Mouse (Mus musculus) forebrain, embryonic 14.5 days (tissue): Measurements from ENCODE around the gene D630023F18Rik. TPM values are rescaled to one million over a fixed set of nuclear protein-coding genes. Genes with fewer than 3 reads are reported as not detected.

Source experiments
- ATAC-seq: fragments of 200-750 bp; cut with Nextera tagmentation; 2 replicates; pipeline ENCODE4 v1.8.0; 2017; ENCODE audit warnings: mild to moderate bottlenecking, moderate library complexity
- DNase-seq: peaks from one replicate; pipeline ENCODE4 v3.0.0-alpha.2; 2015; ENCODE audit warnings: low spot score
- H3K27ac ChIP-seq: fragments of 300-500 bp; sonication (generic); 2 replicates; pipeline ENCODE4 v1.5.1; 2014; ENCODE audit warnings: low read depth, mild to moderate bottlenecking, control low read depth, low read length, moderate library complexity
- H3K27me3 ChIP-seq: fragments of 300-500 bp; sonication (generic); replicated peaks from 2 replicates; pipeline ENCODE4 v1.6.1; 2014; ENCODE audit warnings: low read length, control low read depth, mixed read lengths; ENCODE audit not compliant: control insufficient read depth, insufficient read depth
- H3K36me3 ChIP-seq: fragments of 300-500 bp; sonication (generic); 2 replicates; pipeline ENCODE4 v1.6.1; 2014; ENCODE audit warnings: low read length, control low read depth; ENCODE audit not compliant: control insufficient read depth, insufficient read depth
- H3K4me1 ChIP-seq: fragments of 300-500 bp; sonication (generic); 2 replicates; pipeline ENCODE4 v1.6.1; 2014; ENCODE audit warnings: antibody characterized with exemption, low read length, control low read depth; ENCODE audit not compliant: control insufficient read depth, insufficient read depth
- H3K4me2 ChIP-seq: fragments of 300-500 bp; sonication (generic); 2 replicates; pipeline ENCODE4 v1.6.1; 2014; ENCODE audit warnings: mild to moderate bottlenecking, control low read depth, low read length
- H3K4me3 ChIP-seq: fragments of 300-500 bp; sonication (generic); 2 replicates; pipeline ENCODE4 v1.5.1; 2014; ENCODE audit warnings: low read depth, low read length, control low read depth
- H3K9ac ChIP-seq: fragments of 300-500 bp; sonication (generic); 2 replicates; pipeline ENCODE4 v1.6.1; 2014; ENCODE audit warnings: mild to moderate bottlenecking, low read length, control low read depth, moderate library complexity
- H3K9me3 ChIP-seq: fragments of 300-500 bp; sonication (generic); replicated peaks from 2 replicates; pipeline ENCODE4 v1.6.1; 2016; ENCODE audit warnings: low read length, control low read depth, mixed read lengths; ENCODE audit not compliant: control insufficient read depth
- WGBS: fragments of 180-500 bp; shearing (Covaris S2); extraction: QIAGEN DNeasy Blood & Tissue Kit; methylation state at CpG from one replicate; pipeline ENCODE4 v1.1.7; 2014; 5-methylcytosine and 5-hydroxymethylcytosine counted together
- polyA plus RNA-seq: library from polyadenylated mRNA; unstranded; fragments of >200 nt; fragmentation: Nextera tagmentation; extraction: Ambion mirVana; gene quantifications from 2 replicates; pipeline ENCODE4 v1.2.1, GENCODE M21; 2014

The D630023F18Rik gene
- polyA plus RNA-seq, 1 experiment from 2014 or later, result 0.79 TPM

GRCm38 (mm10) chr1:65063352-65063751 is 59.7 kb downstream of the D630023F18Rik start, which contains the start of gene Crygd:
TSS of gene Crygd (minus strand) at chr1:65063452.
- ATAC-seq, result no peak
- Histone ChIP-seq H3K36me3 (no peaks in the 10 kb centered on the region), H3K9ac (no peak within 1 kb of the TSS), H3K27me3 (no peaks in the 10 kb centered on the region), H3K4me3 (no peak within 1 kb of the TSS), H3K27ac (no peak within 1 kb of the TSS), H3K4me1 (no peaks in the 10 kb centered on the region), H3K9me3 (no peaks in the 10 kb centered on the region), H3K4me2 (no peak within 1 kb of the TSS)
- WGBS, result 25% methylated on average over 8 of the region's 8 CpGs
- no peak for DNase-seq

Other genes starting within 250 kb of the D630023F18Rik start
- gene Plekhm3, start 166.4 kb downstream of the D630023F18Rik start, polyA plus RNA-seq, result 4.8 and 7.9 TPM in 2 replicates
- gene Akr1cl, start 90.5 kb downstream of the D630023F18Rik start, polyA plus RNA-seq, result not detected in 2 replicates
- gene Cryge, start 72.1 kb downstream of the D630023F18Rik start, polyA plus RNA-seq, result not detected in 2 replicates
- not detected in 2 replicates for gene Crygd, start 59.8 kb downstream of the D630023F18Rik start, polyA plus RNA-seq
- gene Crygc, start 49.5 kb downstream of the D630023F18Rik start, polyA plus RNA-seq, result not detected in 2 replicates
- gene Crygb, start 40.9 kb downstream of the D630023F18Rik start, polyA plus RNA-seq, result 0.37 TPM in 1 of 2 replicates, not detected in the other
- gene Cryga, start 19.8 kb downstream of the D630023F18Rik start, polyA plus RNA-seq, result 0.30 TPM in 1 of 2 replicates, not detected in the other
- not detected in 2 replicates for gene Gm28845, start 3.7 kb downstream of the D630023F18Rik start, polyA plus RNA-seq
- 535 and 539 TPM in 2 replicates for gene Idh1, start 63.3 kb upstream of the D630023F18Rik start, polyA plus RNA-seq
- gene Pikfyve, start 63.5 kb upstream of the D630023F18Rik start, polyA plus RNA-seq, result 19.3 and 20.9 TPM in 2 replicates
- gene Pth2r, start 158.8 kb upstream of the D630023F18Rik start, polyA plus RNA-seq, result 0.84 and 1.0 TPM in 2 replicates